Mouse (Mus musculus) kidney, postnatal 36 days (tissue): Measurements from ENCODE around the gene Nol11.
"Not testable (repeated sequence)": the region's sequence is repeated elsewhere in the genome, so short reads cannot be mapped to it uniquely, and the experiment has no call there.

Experiments
- DNase-seq, 2 experiments: peaks; one replicate each; pipeline ENCODE4 v3.0.0; 2021 to 2022; ENCODE audit warnings: mixed read lengths in 2 of 2

Gene Nol11

DNA sequence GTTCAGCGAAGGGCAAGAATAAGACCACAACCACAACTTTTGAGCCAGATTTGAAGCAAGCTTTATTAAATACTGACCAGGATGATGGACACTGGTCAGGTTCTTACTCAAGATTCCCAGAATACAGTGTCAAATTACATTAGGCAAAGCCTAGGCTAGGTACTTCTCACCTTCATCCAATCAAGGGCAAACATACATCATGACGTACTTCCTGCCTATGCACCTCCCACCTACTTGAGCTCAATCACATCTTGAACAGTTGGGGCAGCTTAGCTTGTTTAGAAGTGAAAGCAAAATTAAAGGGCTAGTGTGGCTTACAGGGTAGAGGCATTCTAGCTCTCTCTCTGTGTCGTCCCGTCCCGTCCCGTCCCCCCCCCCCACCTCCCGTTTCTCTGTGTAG lies 34.8 kb downstream of the Nol11 start:
- no peak for DNase-seq

DNA sequence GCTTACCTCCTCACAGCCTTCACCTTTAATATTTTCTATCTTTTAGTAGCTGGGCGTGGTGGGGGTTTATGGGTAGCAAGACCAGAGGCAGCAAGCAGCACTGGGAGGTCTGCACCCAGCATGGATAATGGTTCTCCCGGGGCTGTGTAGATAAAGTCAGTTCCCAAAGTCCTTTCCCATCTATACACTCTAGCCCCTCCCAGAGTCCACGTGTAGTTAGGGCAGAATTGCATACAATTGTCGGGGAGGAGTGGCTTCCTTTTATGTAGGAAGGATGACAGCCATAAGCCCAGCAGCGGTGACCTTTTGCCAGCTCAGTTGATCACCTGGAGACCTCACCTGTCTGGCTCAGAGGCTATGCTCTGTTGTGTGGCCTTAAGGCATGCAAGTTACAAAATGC lies 35.5 kb downstream of the Nol11 start:
- no peak for DNase-seq

DNA sequence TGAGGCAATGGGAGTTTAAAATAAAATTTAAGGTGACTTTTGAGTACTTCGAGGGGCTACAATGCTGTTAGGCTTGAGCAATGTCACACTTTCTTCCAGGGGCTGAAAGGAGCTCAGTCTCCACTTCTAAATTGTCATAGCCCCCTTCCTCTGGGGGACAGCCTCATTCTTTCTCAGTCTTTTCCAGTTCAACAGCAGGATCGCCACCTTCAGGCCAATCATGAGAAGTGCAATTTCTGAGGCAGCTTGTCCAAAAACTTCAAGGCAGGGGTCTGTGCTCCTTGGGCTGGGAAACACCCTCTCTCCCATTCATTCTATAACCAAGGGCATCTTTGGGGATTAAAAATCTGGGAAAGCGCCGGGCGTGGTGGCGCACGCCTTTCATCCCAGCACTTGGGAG lies 37.4 kb downstream of the Nol11 start:
- peak in 1 of 2 experiments; percentile 53 for DNase-seq

DNA sequence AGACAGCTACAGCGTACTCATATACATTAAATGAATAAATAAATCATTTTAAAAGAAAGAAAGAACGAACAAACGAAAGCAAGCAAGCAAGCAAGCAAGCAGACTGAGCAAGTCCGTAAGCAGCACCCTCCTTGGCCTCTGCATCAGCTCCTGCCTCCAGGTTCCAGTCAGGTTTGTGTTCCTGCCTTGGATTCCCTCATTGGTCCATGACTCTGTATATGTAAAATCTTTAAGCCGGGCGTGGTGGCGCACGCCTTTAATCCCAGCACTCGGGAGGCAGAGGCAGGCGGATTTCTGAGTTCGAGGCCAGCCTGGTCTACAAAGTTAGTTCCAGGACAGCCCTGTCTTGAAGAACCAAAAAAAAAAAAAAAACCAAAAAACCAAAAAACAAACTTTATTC lies 45.2 kb downstream of the Nol11 start:
- not testable (repeated sequence) for DNase-seq

DNA sequence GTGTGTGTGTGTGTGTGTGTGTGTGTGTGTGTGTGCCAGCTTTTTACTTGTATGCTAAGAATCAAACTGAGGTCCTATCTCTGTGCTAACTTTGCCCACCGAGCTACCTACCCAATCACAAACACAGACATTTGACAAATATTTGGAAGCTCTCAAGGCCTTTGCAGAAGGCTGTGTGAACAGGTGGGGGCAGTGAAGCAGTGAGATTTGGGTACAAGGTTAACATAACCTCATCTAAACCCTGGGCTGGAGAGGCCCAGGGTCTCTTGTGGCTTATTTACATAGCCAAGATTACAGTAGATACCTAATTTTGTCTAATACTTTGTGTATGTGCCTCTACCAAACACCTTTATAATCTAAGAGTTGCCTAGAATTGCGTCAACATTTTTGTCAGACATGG lies 46.8 kb downstream of the Nol11 start:
- no peak for DNase-seq

DNA sequence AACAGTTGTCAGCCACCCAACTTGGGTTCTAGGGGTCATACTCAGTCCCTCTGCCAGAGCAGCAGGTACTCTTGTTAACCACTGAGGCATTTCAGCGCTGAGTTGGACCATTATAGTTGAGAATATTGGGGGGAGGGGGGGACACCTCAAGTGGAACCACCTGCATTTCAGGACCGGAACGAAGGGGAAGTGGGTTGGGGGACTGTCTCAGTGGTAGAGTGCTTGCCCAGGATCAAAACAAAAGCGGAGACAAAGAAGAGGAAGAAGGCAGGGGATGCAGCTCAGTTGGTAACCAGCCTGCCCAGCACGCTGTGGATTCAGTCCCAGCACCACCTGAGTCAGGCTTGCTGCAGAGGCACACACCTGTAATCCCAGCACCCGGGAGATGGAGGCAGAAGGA lies 48.4 kb downstream of the Nol11 start:
- no peak for DNase-seq

DNA sequence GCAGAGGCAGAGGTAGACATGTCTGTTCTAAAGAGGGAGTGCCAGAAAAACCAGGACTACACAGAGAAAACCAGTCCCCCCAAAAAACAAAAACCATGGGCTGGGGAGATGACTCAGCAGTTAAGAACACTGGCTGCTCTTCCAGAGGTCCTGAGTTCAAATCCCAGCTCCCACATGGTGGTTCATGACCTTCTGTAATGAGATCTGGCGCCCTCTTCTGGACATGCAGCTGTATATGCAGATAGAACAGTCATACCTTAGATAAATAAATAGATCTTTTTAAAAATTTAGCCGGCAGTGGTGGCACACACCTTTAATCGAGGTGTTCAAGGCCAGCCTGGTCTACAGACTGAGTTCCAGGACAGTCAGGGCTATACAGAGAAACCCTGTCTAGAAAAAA lies 50.5 kb downstream of the Nol11 start:
- DNase-seq, result peak in 1 of 2 experiments; percentile 69

DNA sequence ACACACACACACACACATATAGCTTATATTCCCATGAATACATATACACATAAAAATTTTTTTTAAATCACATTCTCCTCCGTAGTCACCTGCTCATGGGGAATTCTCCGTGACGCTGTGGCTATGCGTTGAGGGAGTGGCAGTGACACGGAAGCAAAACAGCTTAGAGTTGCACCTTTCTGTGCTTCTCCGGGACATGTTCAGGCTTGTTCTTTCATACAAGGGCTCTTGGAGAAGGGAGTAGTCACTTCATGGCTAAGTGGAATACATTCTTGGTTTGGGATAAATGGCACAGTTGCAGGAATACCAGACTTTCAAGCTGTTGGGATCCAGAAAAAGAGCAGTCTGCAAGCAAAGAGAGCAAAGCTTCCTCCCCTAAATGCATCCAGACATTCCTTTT lies 51.6 kb downstream of the Nol11 start:
- no peak for DNase-seq

DNA sequence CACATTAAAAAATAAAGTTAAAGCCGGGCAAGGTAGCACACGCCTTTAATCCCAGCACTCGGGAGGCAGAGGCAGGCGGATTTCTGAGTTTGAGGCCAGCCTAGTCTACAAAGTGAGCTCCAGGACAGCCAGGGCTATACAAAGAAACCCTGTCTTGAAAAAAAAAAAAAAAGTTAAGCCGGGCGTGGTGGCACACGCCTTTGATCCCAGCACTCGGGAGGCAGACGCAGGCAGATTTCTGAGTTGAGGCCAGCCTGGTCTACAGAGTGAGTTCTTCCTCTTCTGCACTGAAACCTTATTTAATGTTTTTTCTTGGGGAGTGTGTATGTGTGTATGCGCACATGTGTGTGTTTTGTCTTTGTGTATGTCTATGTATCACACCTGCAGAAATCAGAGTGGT lies 52.7 kb downstream of the Nol11 start:
- not testable (repeated sequence) for DNase-seq

DNA sequence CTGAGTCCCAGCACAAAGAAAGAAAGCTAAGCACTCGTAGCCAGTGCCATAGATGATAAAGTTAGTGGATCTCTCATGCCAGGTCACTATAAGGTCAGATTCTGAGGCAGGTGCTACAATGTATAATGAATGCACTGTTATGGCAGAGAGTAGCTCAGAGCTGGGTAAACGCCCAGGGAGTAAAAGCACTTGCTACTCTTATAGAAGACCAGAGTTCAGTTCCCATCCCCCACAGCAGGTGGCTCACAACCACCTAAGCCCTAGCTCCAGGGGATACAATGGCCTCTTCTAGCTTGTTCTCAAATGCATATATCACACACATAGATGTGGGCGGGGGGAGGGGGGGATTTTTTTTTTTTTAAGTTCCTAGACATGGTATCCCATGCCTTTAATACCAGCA lies 53.4 kb downstream of the Nol11 start:
- DNase-seq, result no peak

DNA sequence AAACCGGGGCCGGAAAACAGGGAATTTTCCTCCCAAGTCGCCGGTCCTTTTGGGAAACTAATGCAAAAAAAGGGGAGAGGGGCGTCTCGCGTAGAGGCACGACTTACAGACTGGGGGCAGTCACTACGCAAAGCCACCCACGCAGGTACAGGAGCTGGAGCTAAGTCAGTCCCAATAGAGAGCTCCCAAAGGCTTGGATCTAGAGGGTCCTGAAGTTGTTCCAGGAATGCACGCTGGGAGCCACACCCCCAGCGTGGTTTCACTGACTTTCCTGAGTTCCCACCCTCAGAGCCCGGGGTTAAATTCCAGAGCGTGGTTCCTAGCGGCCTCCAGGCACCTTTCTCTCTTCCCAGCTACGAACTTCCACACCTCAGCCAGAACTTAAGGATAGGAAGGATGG lies 56.8 kb downstream of the Nol11 start:
- peak; percentile 65 to 72 for DNase-seq

DNA sequence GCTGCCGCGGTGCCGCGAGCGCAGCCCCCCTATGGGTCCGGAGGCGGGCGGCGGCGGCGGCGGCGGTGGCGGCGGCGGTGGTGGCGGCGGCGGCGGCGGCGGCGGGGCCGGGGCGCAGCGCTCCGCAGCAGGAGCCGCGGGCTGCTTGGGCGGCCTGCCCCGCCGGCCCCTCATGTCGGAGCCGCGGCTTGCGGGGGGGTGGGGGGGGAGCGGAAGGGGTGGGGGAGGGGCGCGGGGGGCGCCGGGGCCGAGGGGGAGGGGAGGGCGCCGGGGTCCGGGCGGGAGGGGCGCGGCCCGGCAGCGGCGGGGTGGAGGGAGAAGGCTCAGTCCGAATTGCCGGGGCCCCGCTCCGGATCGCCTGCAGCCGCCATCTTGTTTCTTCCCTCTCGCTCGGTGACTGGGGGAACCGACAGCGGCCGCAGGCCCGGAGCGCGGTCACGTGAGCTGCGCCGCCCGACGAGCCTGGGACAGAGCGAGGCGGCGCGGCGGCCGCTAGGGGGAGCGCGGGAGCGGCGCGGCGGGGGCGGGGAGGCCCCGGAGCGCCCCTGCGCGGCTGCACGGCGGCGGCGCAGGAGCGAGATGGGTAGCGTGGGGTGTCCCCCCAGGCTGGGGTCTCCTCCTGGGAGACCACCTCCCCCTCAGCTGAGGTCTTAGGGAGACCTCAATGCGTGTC lies 57.3 kb downstream of the Nol11 start, which contains the start of gene Bptf:
Gene Bptf (minus strand): TSS at position 379 of the 673 bp plus-strand sequence.
- DNase-seq, result peak; percentile 92 to 94

DNA sequence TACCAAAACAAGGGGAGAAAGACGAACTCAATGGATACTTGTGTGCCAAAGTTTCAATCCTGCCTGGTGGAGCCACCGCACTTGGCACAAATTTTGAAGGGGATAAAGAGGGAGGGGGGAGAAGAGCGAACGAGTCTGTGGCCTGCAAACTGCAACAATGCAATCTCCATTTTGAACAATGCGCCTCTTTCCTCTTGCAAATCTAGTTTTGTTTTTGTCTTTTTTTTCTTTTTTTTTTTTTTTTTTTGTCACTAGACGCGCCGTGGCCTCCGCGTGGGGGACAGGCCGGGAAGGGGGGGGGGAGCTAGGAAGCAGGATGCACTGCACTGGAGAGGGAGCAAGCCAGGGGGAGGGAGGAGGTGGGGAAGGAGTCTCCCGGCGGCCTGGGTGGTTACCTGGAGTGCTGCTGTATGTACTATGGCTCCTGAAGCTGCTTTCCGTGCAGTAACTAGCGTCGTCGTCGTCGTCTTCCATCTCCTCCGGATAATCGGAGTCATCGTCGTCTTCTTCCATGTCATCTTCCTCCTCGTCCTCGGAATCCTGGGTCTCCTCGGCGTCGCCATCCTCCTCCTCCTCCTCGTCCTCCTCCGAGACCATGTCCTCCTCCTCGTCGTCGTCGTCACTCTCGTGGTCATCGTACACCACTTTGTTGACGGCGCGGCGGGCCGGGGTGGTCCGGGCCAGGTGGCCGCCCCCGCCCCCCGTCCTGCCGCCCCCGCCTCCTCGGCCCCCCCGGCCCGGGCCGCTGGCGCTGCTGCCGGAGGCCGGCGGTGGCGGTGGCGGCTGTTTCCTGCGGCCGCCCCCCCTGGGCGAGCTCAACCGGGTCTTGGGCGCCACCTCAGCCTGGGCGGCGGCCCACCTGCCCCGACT lies 58.1 kb downstream of the Nol11 start:
- peak; percentile 77 to 80 for DNase-seq

DNA sequence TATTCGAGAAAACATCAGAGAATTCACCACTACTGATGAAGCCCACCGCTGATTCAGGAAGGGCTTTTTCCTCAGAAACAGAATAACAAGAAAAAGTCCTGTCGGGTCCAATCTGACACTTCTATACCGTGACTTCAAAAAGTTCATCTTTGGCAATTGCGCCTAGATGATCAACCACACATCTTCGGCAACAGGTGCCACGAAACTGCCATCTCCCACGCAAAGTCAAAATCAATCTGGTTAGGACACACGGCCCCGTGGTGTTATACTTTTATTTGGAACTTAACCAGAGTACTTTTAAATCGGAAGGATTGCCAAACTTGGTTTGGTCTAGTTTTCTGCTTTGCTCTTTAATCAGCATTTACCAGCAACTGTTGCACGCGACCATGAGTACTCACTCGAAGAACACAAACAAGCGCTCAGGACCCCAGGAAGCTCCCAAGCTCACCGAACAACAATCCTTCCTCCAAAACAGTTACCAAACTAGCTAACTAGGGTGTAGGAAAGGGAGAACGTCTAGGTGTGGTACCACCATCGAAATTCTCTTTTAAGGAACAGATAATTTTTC lies 58.9 kb downstream of the Nol11 start:
- DNase-seq, result no peak

DNA sequence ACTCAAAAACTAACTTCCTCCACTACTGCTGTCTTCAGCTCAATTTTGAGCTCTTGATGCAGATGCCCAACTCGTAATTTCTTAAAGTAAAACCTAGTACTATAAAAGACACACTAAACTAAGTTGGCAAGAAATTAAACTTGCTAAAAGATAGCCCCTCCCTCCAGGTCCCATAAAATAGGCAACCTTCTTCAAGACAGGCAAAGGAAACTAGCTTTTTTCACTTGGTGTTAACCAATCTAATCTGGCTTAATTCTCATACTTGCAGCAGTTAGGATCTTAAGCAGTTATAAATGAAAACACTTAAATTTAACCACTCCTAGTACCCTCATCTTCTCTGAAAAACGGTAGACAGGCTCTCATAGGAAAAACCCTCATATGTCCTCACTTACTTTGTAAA lies 59.5 kb downstream of the Nol11 start:
- DNase-seq, result no peak

DNA sequence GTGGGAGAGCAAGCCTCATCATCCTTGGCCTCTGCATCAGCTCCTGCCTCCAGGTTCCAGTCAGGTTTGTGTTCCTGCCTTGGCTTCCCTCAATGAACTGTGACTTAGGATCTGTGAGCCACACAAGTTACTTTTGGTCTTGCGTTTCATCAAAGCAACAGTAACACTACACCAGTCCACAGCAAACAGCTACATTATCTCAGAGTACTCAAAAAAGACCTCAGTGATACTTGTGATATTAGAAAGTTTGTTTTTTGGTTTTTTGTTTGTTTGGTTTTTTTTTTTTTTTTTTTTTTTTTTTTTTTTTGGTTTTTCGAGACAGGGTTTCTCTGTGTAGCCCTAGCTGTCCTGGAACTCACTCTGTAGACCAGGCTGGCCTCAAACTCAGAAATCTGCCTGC lies 62.5 kb downstream of the Nol11 start:
- not testable (repeated sequence) for DNase-seq

DNA sequence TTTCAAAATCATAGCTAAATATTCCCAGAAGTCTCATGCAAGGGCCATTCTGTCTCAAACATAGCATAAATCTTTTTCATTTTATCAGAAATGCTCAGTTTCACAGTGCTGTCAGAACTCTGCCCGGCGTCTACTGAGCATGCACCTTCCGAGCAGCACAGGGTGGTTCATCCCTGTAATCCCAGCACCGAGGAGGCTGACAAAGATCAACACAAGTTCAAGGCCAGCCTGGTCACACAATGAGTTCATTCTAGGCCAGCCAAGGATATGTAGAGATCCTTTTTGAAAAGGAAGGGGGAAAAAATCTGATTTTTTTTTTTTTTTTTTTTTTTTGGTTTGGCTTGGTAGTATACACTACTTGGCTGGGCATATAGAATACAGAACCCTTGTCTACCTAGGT lies 64.2 kb downstream of the Nol11 start:
- DNase-seq, result no peak

DNA sequence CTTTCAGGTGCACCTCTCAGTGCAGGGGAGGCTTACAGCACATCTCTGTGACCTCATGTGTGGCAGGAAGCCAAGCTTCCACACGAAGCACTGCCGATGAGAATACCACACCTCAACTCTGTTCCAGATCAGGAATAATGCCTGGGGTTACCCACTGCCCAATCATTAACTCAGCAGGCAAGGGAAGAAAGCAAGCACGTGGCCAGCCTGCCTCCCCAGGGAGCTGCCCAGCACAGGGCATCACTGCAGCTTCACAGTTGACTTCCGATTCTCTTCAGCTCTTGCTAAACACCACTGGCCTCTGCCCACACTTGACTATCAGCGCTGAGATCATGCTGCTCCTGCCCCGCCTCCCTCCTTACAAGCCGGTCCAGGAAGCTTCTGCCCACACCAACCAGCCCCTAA lies 64.9 kb downstream of the Nol11 start:
- peak; percentile 81 to 90 for DNase-seq

DNA sequence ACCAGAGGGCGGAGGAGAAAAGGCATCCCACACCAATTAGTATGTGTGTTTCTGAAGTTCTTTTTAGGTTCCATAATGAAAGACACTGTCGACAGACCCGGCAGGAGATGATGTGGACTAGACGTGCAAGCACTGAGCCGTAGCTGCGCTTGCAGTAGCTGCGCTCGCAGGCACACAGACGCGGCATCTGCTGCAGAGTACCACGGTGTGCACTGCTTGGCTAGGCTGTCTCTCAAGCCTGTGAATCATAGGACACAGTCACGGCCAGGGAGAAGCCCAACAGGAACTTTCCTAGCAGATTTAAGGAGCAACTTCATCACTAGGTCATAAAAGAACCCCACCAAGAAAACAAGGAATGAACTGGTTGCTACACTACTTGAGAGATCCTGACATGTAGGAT lies 71.4 kb downstream of the Nol11 start:
- DNase-seq, result no peak
